Mouse (Mus musculus) liver, embryonic 11.5 days (tissue): ENCODE results near the gene Frmd6. TPM values are rescaled to one million over a fixed set of nuclear protein-coding genes. Genes with fewer than 3 reads are reported as not detected.

Experiments
- ATAC-seq: fragments of 200-750 bp; cut with Nextera tagmentation; replicated peaks from 2 replicates; pipeline ENCODE4 v1.8.0; 2017; ENCODE audit warnings: moderate number of reproducible peaks, mild to moderate bottlenecking, moderate TSS enrichment, moderate library complexity; ENCODE audit not compliant: low FRiP score
- DNase-seq: peaks from one replicate; pipeline ENCODE4 v3.0.0-alpha.2; 2017; ENCODE audit warnings: low spot score
- H3K27ac ChIP-seq: fragments of 300-500 bp; sonication (generic); 2 replicates; pipeline ENCODE4 v1.5.1; 2014; ENCODE audit warnings: mild to moderate bottlenecking, low read depth, low read length, control low read depth
- H3K27me3 ChIP-seq: fragments of 300-500 bp; sonication (generic); replicated peaks from 2 replicates; pipeline ENCODE4 v1.6.1; 2014; ENCODE audit warnings: low read length, mixed read lengths; ENCODE audit not compliant: control insufficient read depth, insufficient read depth
- H3K36me3 ChIP-seq: fragments of 300-500 bp; sonication (generic); 2 replicates; pipeline ENCODE4 v1.6.1; 2014; ENCODE audit warnings: mild to moderate bottlenecking, low read length, moderate library complexity, mixed read lengths; ENCODE audit not compliant: control insufficient read depth, insufficient read depth
- H3K4me1 ChIP-seq: fragments of 300-500 bp; sonication (generic); replicated peaks from 2 replicates; pipeline ENCODE4 v1.6.1; 2014; ENCODE audit warnings: low read length, mixed read lengths; ENCODE audit not compliant: control insufficient read depth, insufficient read depth
- H3K4me2 ChIP-seq: fragments of 300-500 bp; sonication (generic); 2 replicates; pipeline ENCODE4 v1.6.1; 2014; ENCODE audit warnings: mild to moderate bottlenecking, control low read depth, moderate library complexity
- H3K4me3 ChIP-seq: fragments of 300-500 bp; sonication (generic); 2 replicates; pipeline ENCODE4 v1.5.1; 2014; ENCODE audit warnings: low read depth, low read length, control low read depth
- H3K9ac ChIP-seq: fragments of 300-500 bp; sonication (generic); 2 replicates; pipeline ENCODE4 v1.6.1; 2014; ENCODE audit warnings: low read depth, low read length, control low read depth
- H3K9me3 ChIP-seq: fragments of 300-500 bp; sonication (generic); 2 replicates; pipeline ENCODE4 v1.6.1; 2016; ENCODE audit warnings: low read length, inconsistent platforms, mixed read lengths; ENCODE audit not compliant: control insufficient read depth
- WGBS: fragments of 180-500 bp; shearing (Covaris S2); extraction: QIAGEN DNeasy Blood & Tissue Kit; methylation state at CpG from one replicate; pipeline ENCODE4 v1.1.7; 2014; 5-methylcytosine and 5-hydroxymethylcytosine counted together
- polyA plus RNA-seq: library from polyadenylated mRNA; unstranded; fragments of >200 nt; fragmentation: Nextera tagmentation; extraction: Ambion mirVana; gene quantifications from 2 replicates; pipeline ENCODE4 v1.2.1, GENCODE M21; 2014

Frmd6 gene
- polyA plus RNA-seq, 1 experiment from 2014 or later = 9.7 TPM

DNA sequence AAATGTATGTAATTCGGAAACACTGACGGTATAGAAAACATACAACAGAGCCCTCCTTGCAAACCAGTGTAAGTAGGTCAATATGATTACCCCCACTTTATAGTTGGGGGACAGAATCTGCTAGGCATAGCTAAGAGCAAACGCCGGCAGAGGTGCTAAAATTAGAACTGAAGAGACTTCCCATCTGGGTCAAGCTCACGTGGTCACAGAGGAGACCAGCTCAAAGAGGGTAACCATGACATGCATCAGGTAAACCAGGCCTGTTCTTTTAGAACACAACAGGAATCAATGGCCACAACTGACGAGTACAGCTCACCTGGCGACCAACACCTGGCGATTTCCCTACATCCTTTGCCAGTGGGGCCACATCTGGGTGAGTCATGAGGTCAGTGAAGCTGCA, 25.2 kb upstream of the Frmd6 start:
- H3K4me1 ChIP-seq = peaks cover 5% of the 10 kb centered on the region; the same call in 1 of the 2 replicates
- H3K9me3 ChIP-seq = no peaks in the 10 kb centered on the region
- no peak overlapping the region for H3K4me3 ChIP-seq
- DNase-seq (no peak), ATAC-seq (no peak)
- 71% methylated on average over 8 of the region's 8 CpGs for WGBS
- no peaks in the 10 kb centered on the region for H3K36me3 ChIP-seq
- no peaks in the 10 kb centered on the region for H3K27me3 ChIP-seq
- H3K27ac ChIP-seq = no peak overlapping the region
- H3K4me2 ChIP-seq = no peak overlapping the region
- no peak overlapping the region for H3K9ac ChIP-seq

GRCm38 (mm10) chr12:70801361-70801760, 24.0 kb upstream of the Frmd6 start:
- Histone ChIP-seq H3K36me3 (no peaks in the 10 kb centered on the region), H3K27ac (no peak overlapping the region), H3K4me2 (no peak overlapping the region), H3K9me3 (no peaks in the 10 kb centered on the region), H3K27me3 (no peaks in the 10 kb centered on the region), H3K9ac (no peak overlapping the region), H3K4me1 (peaks cover 5% of the 10 kb centered on the region; the same call in 1 of the 2 replicates), H3K4me3 (no peak overlapping the region)
- ATAC-seq = no peak
- WGBS = 65% methylated on average over 8 of the region's 8 CpGs
- DNase-seq = no peak

- H3K4me1 ChIP-seq = peaks cover 5% of the 10 kb centered on the region; the same call in 1 of the 2 replicates
- H3K36me3 ChIP-seq = no peaks in the 10 kb centered on the region
- H3K4me2 ChIP-seq = no peak overlapping the region
- no peak overlapping the region for H3K27ac ChIP-seq
- no peak overlapping the region for H3K9ac ChIP-seq
- H3K4me3 ChIP-seq = no peak overlapping the region
- H3K9me3 ChIP-seq = no peaks in the 10 kb centered on the region
- DNase-seq (no peak), ATAC-seq (no peak)
- H3K27me3 ChIP-seq = no peaks in the 10 kb centered on the region
- WGBS = 65% methylated on average over 4 of the region's 4 CpGs
These were observed 21.8 kb upstream of the Frmd6 start for GRCm38 (mm10) chr12:70803494-70803893.

DNA sequence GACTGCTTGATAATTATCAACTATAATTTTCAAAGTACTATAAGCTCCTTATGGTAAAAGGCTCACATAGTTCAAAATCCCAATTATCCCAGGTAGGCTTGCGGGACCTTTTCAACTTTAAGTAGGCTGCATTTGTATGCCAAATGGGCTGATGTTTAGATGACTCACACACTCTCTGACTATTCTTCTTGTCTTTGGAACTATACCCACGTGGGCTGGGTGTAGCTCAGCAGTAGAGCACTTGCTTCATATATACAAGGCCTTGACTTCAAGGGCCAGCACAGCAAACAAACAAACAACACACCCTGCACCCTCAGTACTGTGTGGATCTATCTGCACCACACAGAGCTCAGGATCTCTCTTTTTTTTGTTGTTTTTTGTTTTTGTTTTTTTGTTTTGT, 20.3 kb upstream of the Frmd6 start:
- Histone ChIP-seq H3K36me3 (no peaks in the 10 kb centered on the region), H3K27me3 (no peaks in the 10 kb centered on the region), H3K27ac (no peak overlapping the region), H3K9ac (no peak overlapping the region), H3K4me2 (no peak overlapping the region), H3K9me3 (no peaks in the 10 kb centered on the region), H3K4me1 (no peaks in the 10 kb centered on the region), H3K4me3 (no peak overlapping the region)
- ATAC-seq (no peak), DNase-seq (no peak)
- 62% methylated on average over 2 of the region's 2 CpGs for WGBS

- H3K4me3 ChIP-seq = no peak overlapping the region
- no peak for DNase-seq
- WGBS = 40% methylated on average over 5 of the region's 5 CpGs
- H3K4me2 ChIP-seq = no peak overlapping the region
- H3K36me3 ChIP-seq = no peaks in the 10 kb centered on the region
- H3K4me1 ChIP-seq = no peaks in the 10 kb centered on the region
- no peak overlapping the region for H3K9ac ChIP-seq
- no peak overlapping the region for H3K27ac ChIP-seq
- no peak for ATAC-seq
- no peaks in the 10 kb centered on the region for H3K27me3 ChIP-seq
- no peaks in the 10 kb centered on the region for H3K9me3 ChIP-seq
These were observed 17.8 kb upstream of the Frmd6 start for GRCm38 (mm10) chr12:70807543-70807942.

DNA sequence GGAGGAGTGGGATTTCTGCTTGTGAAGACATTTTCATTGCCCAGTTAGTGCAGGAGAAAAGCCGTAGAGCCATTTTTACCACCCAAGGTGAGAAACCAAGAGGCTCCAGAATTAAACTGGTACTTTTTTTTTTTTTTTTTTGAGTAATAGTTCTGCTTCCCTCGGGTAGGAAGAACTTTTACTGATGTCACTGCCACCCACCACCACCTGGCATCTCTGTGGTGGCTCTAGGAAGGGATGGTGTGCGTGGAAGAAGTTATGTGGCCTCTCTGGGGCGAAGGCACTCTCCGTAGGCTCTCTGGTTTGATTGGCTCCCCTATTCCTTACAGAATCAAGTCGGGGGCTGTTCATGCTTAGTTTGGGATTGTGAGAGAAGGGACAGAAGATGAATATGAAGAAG, 17.3 kb upstream of the Frmd6 start:
- no peak overlapping the region for H3K9ac ChIP-seq
- 62% methylated on average over 6 of the region's 6 CpGs for WGBS
- DNase-seq = no peak
- no peaks in the 10 kb centered on the region for H3K9me3 ChIP-seq
- no peak overlapping the region for H3K4me3 ChIP-seq
- H3K36me3 ChIP-seq = no peaks in the 10 kb centered on the region
- no peak overlapping the region for H3K4me2 ChIP-seq
- ATAC-seq = no peak
- H3K4me1 ChIP-seq = no peaks in the 10 kb centered on the region; the same call in 1 of the 2 replicates
- no peak overlapping the region for H3K27ac ChIP-seq
- no peaks in the 10 kb centered on the region for H3K27me3 ChIP-seq

- DNase-seq = no peak
- Histone ChIP-seq H3K9me3 (no peaks in the 10 kb centered on the region), H3K27ac (no peak overlapping the region), H3K4me1 (no peaks in the 10 kb centered on the region; the same call in 1 of the 2 replicates), H3K4me2 (no peak overlapping the region), H3K9ac (no peak overlapping the region), H3K36me3 (no peaks in the 10 kb centered on the region), H3K4me3 (no peak overlapping the region), H3K27me3 (no peaks in the 10 kb centered on the region)
- 73% methylated on average over 2 of the region's 2 CpGs for WGBS
- ATAC-seq = no peak
These were observed 15.4 kb upstream of the Frmd6 start for GRCm38 (mm10) chr12:70809957-70810356.

GRCm38 (mm10) chr12:70811772-70812171, 13.5 kb upstream of the Frmd6 start:
- no peaks in the 10 kb centered on the region; the same call in 1 of the 2 replicates for H3K4me1 ChIP-seq
- no peak for ATAC-seq
- no peaks in the 10 kb centered on the region for H3K9me3 ChIP-seq
- H3K4me2 ChIP-seq = no peak overlapping the region
- 62% methylated on average over 6 of the region's 6 CpGs for WGBS
- no peak for DNase-seq
- no peaks in the 10 kb centered on the region for H3K36me3 ChIP-seq
- H3K27ac ChIP-seq = no peak overlapping the region
- no peak overlapping the region for H3K9ac ChIP-seq
- H3K27me3 ChIP-seq = no peaks in the 10 kb centered on the region
- no peak overlapping the region for H3K4me3 ChIP-seq

- no peak overlapping the region for H3K27ac ChIP-seq
These were observed 13.1 kb upstream of the Frmd6 start for GRCm38 (mm10) chr12:70812176-70812575.

More at GRCm38 (mm10) chr12:70812176-70812575, 13.1 kb upstream of the Frmd6 start:
- WGBS = 73% methylated on average over 6 of the region's 6 CpGs
- DNase-seq = no peak
- no peaks in the 10 kb centered on the region for H3K9me3 ChIP-seq
- H3K27me3 ChIP-seq = no peaks in the 10 kb centered on the region
- H3K4me2 ChIP-seq = no peak overlapping the region
- ATAC-seq = no peak
- H3K4me1 ChIP-seq = no peaks in the 10 kb centered on the region; the same call in 1 of the 2 replicates
- H3K4me3 ChIP-seq = no peak overlapping the region
- no peaks in the 10 kb centered on the region for H3K36me3 ChIP-seq
- H3K9ac ChIP-seq = no peak overlapping the region
